Mouse (Mus musculus): Measurements from ENCODE around the gene Ykt6. TPM values are rescaled to one million over a fixed set of nuclear protein-coding genes. Genes with fewer than 3 reads are reported as not detected.
"Not testable (repeated sequence)": the region's sequence is repeated elsewhere in the genome, so short reads cannot be mapped to it uniquely, and the experiment has no call there.

Gene Ykt6
- total RNA-seq, 2 experiments from 2014 or later: 44.1 to 47.8 TPM

GRCm38 (mm10) chr11:5988126-5988525 lies 32.6 kb downstream of the Ykt6 start:
- no peak for ATAC-seq (replicated peaks; ENCODE audit: poor library complexity, severe bottlenecking)

GRCm38 (mm10) chr11:5989954-5990593 lies 34.6 kb downstream of the Ykt6 start:
- no peak for ATAC-seq (replicated peaks; ENCODE audit: poor library complexity, severe bottlenecking)

- peak; percentile 73 for ATAC-seq (replicated peaks; ENCODE audit: poor library complexity, severe bottlenecking)
Measured at GRCm38 (mm10) chr11:5990910-5991309, 35.4 kb downstream of the Ykt6 start.

GRCm38 (mm10) chr11:5994212-5994611 lies 38.7 kb downstream of the Ykt6 start:
- ATAC-seq (replicated peaks; ENCODE audit: poor library complexity, severe bottlenecking): no peak

- ATAC-seq (replicated peaks; ENCODE audit: poor library complexity, severe bottlenecking): no peak
Measured at GRCm38 (mm10) chr11:5994880-5995279, 39.4 kb downstream of the Ykt6 start.

- ATAC-seq (replicated peaks; ENCODE audit: poor library complexity, severe bottlenecking): peak; percentile 64
Measured at GRCm38 (mm10) chr11:5995989-5996388, 40.5 kb downstream of the Ykt6 start.

- no peak for ATAC-seq (replicated peaks; ENCODE audit: poor library complexity, severe bottlenecking)
Measured at GRCm38 (mm10) chr11:5998472-5998871, 43.0 kb downstream of the Ykt6 start.

- ATAC-seq (replicated peaks; ENCODE audit: poor library complexity, severe bottlenecking): peak; percentile 69
Measured at GRCm38 (mm10) chr11:5999832-6000771, 44.6 kb downstream of the Ykt6 start.

- no peak for ATAC-seq (replicated peaks; ENCODE audit: poor library complexity, severe bottlenecking)
Measured at GRCm38 (mm10) chr11:6000961-6001682, 45.6 kb downstream of the Ykt6 start.

- no peak for ATAC-seq (replicated peaks; ENCODE audit: poor library complexity, severe bottlenecking)
Measured at GRCm38 (mm10) chr11:6001981-6002649, 46.6 kb downstream of the Ykt6 start.

GRCm38 (mm10) chr11:6003046-6003639 lies 47.6 kb downstream of the Ykt6 start:
- ATAC-seq (replicated peaks; ENCODE audit: poor library complexity, severe bottlenecking): no peak

GRCm38 (mm10) chr11:6005374-6006043 lies 50.0 kb downstream of the Ykt6 start:
- peak; percentile 65 for ATAC-seq (replicated peaks; ENCODE audit: poor library complexity, severe bottlenecking)

- ATAC-seq (replicated peaks; ENCODE audit: poor library complexity, severe bottlenecking): not testable (repeated sequence)
Measured at GRCm38 (mm10) chr11:6006351-6007009, 51.0 kb downstream of the Ykt6 start.

GRCm38 (mm10) chr11:6007010-6007778 lies 51.7 kb downstream of the Ykt6 start:
- peak; percentile 56; the same call in 1 of the 2 replicates for ATAC-seq (replicated peaks; ENCODE audit: poor library complexity, severe bottlenecking)

GRCm38 (mm10) chr11:6007779-6008128 lies 52.3 kb downstream of the Ykt6 start:
- ATAC-seq (replicated peaks; ENCODE audit: poor library complexity, severe bottlenecking): not testable (repeated sequence)

GRCm38 (mm10) chr11:6010751-6011482 lies 55.4 kb downstream of the Ykt6 start:
- ATAC-seq (replicated peaks; ENCODE audit: poor library complexity, severe bottlenecking): peak; percentile 46

GRCm38 (mm10) chr11:6011879-6012278 lies 56.4 kb downstream of the Ykt6 start:
- ATAC-seq (replicated peaks; ENCODE audit: poor library complexity, severe bottlenecking): no peak

Measured in granulocyte monocyte progenitor cell, adult 5-6 weeks (primary cell).